Mouse (Mus musculus) brain, embryonic 14.5 days (tissue): Measurements from ENCODE around the gene Tnks2. TPM values are rescaled to one million over a fixed set of nuclear protein-coding genes. Genes with fewer than 3 reads are reported as not detected.

Experiments
- DNase-seq: peaks from one replicate; pipeline ENCODE4 v3.0.0-alpha.2; 2011; ENCODE audit warnings: low read depth
- CTCF ChIP-seq: fragments of 200-500 bp; IDR thresholded peaks from 2 replicates; pipeline ENCODE4 v1.5.1; 2012; ENCODE audit warnings: inconsistent platforms, mild to moderate bottlenecking, moderate library complexity, borderline replicate concordance; ENCODE audit not compliant: insufficient read depth, insufficient read length; ENCODE audit errors: extremely low read depth
- POLR2A ChIP-seq: fragments of 200-500 bp; IDR thresholded peaks from 2 replicates; pipeline ENCODE4 v1.6.1; 2012; ENCODE audit warnings: mild to moderate bottlenecking, inconsistent platforms, borderline replicate concordance; ENCODE audit not compliant: poor library complexity, insufficient read depth, insufficient read length, severe bottlenecking; ENCODE audit errors: extremely low read depth
- polyA plus RNA-seq: library from polyadenylated mRNA; depleted of rRNA; stranded (reverse); fragments of >200 nt; gene quantifications from 2 replicates; pipeline ENCODE4 v1.2.3, GENCODE M21; 2012

Gene Tnks2
- polyA plus RNA-seq, 1 experiment = 119 TPM

DNA sequence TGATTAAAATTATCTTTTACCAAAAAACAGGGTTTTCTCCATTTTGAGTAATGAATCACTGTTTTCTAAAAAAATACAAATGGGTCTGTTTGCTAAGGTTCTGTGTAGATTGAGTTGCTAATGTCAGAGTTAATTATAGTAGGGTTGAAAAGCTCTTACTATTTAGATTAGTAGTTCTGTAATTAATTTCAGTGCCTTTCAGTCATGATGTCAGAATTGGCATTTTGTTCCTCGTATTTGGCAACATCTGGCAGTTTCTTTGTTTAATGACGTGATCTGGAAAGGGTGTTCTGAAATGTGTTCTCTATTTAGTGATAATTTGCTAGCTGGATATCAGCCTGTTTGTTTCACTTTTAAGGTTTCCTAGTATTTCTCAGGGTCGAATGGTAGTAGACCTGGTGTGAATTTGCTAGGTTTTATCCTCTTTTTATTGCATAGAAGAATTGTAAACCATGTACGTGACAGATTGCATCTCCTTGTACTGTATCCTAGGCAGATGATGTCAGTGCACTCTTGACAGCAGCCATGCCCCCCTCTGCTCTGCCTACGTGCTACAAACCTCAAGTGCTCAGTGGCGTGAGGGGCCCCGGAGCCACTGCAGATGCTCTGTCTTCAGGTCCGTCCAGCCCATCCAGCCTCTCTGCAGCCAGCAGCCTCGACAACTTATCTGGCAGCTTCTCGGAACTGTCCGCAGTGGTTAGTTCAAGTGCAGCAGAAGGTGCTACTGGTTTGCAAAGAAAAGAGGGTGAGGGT, 44.9 kb downstream of the Tnks2 start:
- peak; percentile 55 for DNase-seq
- TF ChIP-seq CTCF (no peak), POLR2A (no peak)

DNA sequence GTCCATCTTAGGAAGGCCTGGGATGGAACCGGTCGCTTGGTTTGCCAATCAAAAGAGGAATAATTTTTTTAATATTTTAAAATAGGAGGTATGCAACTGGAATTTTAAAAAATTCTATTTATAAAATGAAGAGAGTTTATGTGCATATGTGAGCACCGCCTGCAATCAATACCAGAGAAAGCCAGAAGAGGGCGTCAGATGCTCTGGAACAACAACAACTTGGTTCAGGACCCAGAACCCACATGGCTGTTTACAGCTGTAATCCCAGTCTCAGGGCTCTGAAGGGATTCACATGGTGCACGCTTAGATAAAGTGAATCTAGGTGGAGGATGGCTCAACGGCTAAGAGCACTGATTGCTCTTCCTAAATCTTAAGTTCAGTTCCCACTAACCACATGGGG, 49.1 kb downstream of the Tnks2 start:
- TF ChIP-seq CTCF (peak; percentile 54; the same call in 1 of the 2 replicates), POLR2A (no peak)
- peak; percentile 60 for DNase-seq

DNA sequence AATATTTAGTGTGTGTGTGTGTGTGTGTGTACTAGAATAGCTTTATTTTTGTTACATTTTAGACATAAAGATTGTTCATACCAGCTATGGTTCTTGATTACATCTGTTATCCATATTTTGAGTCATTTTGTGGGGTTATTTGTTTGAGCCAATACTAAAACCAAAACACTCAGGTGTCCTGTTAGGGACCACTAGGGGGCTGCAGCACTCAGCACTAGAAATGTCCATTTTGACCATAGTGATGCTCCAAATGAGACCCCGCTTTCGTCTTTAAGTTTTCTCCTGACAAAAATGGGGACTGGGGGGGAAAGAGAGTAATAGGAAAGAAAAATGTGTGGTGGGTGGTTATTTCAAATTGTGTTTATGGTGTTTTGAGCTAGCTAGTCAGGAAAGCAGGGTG, 52.3 kb downstream of the Tnks2 start:
- TF ChIP-seq CTCF (peak; percentile 64; the same call in 1 of the 2 replicates), POLR2A (no peak)
- DNase-seq = peak; percentile 55

DNA sequence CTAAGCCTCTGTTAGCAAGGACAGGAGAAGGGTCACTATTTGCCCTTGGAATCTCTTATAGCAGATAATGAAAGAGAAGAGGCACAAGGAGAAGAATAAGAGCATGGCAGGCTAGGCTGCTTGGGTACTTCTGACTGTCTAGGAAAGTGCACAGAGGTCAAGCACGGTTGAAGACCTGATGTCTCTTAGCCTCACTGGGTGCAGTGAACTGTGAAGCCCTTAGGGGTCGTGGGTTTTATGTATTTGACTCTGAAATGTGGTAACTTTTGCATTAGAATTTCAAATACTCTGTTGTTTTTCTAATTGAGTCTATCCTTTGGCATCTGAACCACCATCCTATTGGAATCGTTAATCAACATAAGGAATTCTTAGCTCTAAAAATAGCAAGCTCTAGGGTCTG, 53.7 kb downstream of the Tnks2 start:
- no peak for TF ChIP-seq POLR2A
- TF ChIP-seq CTCF = no peak
- no peak for DNase-seq

DNA sequence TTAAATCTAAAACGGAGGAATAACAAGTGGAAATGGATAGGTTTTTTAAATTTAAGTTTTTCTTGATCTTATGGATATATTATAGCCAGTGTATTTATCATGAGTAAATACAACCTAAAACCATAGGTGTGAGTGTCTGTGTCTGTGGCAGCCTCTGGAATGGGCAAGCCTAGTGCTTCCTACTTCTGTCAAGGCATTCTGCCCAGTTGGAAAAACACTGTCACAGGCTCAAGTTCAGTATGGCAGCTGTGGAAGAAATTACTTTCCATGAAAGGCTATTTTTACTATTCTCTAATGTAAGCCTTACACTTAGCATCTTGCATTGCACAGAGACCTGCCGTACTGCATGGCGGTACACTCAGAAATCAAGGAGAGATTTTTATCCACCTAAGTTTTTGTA, 57.7 kb downstream of the Tnks2 start:
- DNase-seq = no peak
- TF ChIP-seq CTCF (no peak), POLR2A (no peak)

DNA sequence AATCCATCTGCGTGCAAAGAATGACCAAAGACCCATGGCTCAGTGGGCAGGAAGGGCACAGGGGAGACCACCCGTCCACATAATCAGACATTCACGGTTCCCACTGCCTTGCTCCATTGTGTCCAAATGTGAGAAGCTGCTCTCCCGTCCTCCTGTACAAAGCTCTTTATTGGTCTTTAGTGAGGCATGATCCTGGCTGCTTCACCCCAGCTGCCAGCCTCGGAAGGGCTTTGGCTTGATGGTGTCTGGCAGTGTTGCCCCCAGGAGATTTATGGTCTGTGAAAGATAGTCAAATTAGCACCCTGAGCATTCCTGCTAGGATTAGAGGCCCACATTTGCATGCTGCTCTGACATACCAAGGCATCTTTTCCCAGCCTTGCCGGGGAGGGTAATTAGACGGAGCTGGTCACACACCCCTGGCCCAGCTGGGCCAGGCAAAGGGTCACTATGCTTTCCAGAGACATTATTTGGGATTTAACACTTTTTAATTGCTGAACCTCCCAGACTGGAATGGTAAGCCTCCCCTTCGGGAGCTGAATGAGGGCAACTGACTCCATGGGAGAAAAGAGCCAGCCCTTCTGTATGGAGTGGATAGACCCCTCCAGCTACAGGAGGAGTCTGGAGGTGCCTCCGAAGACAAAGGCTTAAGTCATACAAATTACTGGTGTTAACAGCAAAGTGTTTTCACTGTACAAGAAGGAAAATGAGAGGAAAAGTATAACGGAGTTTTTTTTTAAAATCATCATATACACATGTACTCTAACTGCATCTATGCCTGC, 62.9 kb downstream of the Tnks2 start:
- peak; percentile 93 for DNase-seq
- TF ChIP-seq CTCF (no peak), POLR2A (no peak)

DNA sequence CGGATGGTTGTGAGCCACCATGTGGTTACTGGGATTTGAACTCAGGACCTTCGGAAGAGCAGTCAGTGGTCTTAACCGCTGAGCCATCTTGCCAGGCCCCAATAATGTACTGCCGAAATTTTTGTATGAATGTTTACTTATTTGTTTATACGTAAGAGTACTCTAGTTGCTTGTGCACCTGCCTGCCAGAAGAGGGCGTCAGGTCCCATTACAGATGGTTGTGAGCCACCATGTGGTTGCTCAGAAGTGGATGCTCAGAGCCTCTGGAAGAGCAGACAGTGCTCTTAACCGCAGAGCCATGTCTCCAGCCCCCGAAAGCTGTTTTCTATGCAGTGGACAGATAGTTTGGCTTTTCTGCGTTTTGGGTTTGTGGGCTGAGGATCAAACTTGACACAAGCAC, 63.7 kb downstream of the Tnks2 start:
- TF ChIP-seq POLR2A = no peak
- peak; percentile 52; the same call in 1 of the 2 replicates for TF ChIP-seq CTCF
- peak; percentile 71 for DNase-seq

DNA sequence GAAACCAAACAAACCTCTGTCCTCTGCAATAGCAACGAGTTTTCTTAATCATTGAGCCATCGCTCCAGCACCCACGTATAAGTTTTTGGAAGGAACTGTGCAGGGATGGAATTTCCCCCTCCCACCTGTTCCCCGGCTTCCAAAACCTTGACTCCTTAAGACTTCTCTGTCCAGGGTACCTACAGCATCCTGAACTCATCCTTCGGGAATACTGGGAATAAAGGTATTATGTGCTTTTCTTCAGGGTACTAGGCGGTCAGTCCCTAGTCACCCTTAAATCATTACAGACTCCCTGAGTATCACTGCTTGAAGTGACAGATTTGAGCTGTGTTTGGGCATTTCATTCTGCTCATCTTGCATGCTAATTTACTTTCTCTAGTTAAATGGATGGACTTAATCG, 69.3 kb downstream of the Tnks2 start:
- TF ChIP-seq POLR2A = no peak
- no peak for TF ChIP-seq CTCF
- no peak for DNase-seq

DNA sequence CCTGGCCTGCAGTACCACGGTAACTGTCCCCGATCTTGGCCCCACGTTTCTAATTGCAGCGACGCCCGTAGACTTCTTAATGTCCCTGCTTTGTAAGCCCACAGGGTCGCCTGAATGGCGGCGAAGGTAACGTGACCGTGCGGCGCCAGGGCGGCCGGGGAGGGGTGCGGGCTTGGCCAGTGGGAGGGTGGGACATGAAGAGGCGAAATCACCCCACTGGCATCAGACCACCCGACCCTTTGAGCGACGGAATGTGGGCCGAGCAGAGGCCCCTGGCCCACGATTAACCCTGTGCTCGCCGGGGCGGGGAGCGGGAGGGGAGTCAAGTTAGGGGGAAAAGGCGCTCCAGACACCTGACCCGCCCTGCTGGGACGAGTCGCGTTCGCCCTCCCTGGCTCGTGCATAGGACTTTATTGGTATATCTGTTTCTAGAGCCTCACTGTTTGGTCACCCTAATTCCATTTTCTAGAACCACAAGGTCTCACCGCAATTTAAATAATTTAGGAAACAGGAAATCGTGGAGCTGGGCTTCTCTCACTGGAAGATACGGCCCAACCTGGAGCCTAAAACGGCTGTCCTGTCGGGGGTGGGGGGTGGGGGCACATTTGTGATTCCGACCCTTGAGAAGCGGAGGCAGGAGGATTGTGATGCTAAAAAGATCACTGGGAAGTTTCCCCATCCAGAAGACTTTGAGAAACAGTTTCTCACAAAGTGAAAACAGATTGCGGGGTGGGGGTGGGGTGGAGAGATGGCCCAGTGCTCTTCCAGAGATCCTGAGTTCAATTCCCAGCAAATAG, 70.4 kb downstream of the Tnks2 start:
- TF ChIP-seq CTCF = no peak
- TF ChIP-seq POLR2A = no peak

DNA sequence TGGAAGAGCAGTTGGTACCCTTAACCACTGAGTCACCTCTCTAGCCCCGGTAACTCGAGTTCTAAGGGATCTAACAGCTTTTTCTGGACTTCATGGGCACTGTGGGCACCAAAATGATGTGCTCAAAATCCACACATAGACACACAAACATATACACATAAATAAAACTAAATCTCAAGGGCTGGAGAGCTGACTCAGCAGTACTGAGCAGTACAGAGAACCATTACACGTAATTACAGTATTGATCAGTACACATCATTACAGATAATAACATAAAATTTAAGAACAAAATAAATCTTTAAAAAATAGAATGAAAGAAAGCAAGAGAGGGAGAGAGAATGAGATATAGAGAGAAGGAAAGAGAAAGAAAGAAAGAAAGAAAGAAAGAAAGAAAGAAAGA, 75.1 kb downstream of the Tnks2 start:
- DNase-seq = no peak
- no peak for TF ChIP-seq CTCF
- TF ChIP-seq POLR2A = no peak

More for the DNA sequence above, 70.4 kb downstream of the Tnks2 start:
- peak; percentile 95 for DNase-seq
